Mouse (Mus musculus) liver, postnatal 0 days (tissue): ENCODE results near the gene H2-Q6. TPM values are rescaled to one million over a fixed set of nuclear protein-coding genes. Genes with fewer than 3 reads are reported as not detected.
A peak's percentile ranks its signal among the peaks of the same experiment; 100 is the strongest.
"Not testable (repeated sequence)": the region's sequence is repeated elsewhere in the genome, so short reads cannot be mapped to it uniquely, and the experiment has no call there.

Experiments used
- ATAC-seq: fragments of 200-750 bp; cut with Nextera tagmentation; 2 replicates; pipeline ENCODE4 v1.8.0; 2017; ENCODE audit warnings: mild to moderate bottlenecking, moderate library complexity
- DNase-seq: peaks from one replicate; pipeline ENCODE4 v3.0.0-alpha.2; 2016
- H3K27ac ChIP-seq: fragments of 300-500 bp; sonication (generic); 2 replicates; pipeline ENCODE4 v1.5.1; 2014; ENCODE audit warnings: antibody characterized with exemption, moderate library complexity, mild to moderate bottlenecking, low read depth
- H3K27me3 ChIP-seq: fragments of 300-500 bp; sonication (generic); 2 replicates; pipeline ENCODE4 v1.6.1; 2014; ENCODE audit warnings: low read length, control low read depth, mixed read lengths; ENCODE audit not compliant: insufficient read depth
- H3K36me3 ChIP-seq: fragments of 300-500 bp; sonication (generic); replicated peaks from 2 replicates; pipeline ENCODE4 v1.6.1; 2014; ENCODE audit warnings: mild to moderate bottlenecking, control low read depth, low read length, moderate library complexity, mixed read lengths; ENCODE audit not compliant: insufficient read depth
- H3K4me1 ChIP-seq: fragments of 300-500 bp; sonication (generic); 2 replicates; pipeline ENCODE4 v1.6.1; 2014; ENCODE audit warnings: antibody characterized with exemption, mild to moderate bottlenecking, control low read depth; ENCODE audit not compliant: insufficient read depth
- H3K4me2 ChIP-seq: fragments of 300-500 bp; sonication (generic); 2 replicates; pipeline ENCODE4 v1.6.1; 2014; ENCODE audit warnings: low read depth, mild to moderate bottlenecking, low read length, moderate library complexity, mixed read lengths
- H3K4me3 ChIP-seq: fragments of 300-500 bp; sonication (generic); 2 replicates; pipeline ENCODE4 v1.5.1; 2014; ENCODE audit warnings: low read depth, low read length
- H3K9ac ChIP-seq: fragments of 300-500 bp; sonication (generic); replicated peaks from 2 replicates; pipeline ENCODE4 v1.6.1; 2014; ENCODE audit warnings: mild to moderate bottlenecking, moderate library complexity
- H3K9me3 ChIP-seq: fragments of 300-500 bp; sonication (generic); 2 replicates; pipeline ENCODE4 v1.6.1; 2016; ENCODE audit warnings: mild to moderate bottlenecking, control low read depth, low read length, mixed read lengths
- CTCF ChIP-seq: sonication (generic); IDR thresholded peaks from 2 replicates; pipeline ENCODE4 v1.5.1; 2016; ENCODE audit warnings: antibody characterized with exemption, low read depth
- WGBS: fragments of 180-500 bp; shearing (Covaris S2); extraction: QIAGEN DNeasy Blood & Tissue Kit; methylation state at CpG from one replicate; pipeline ENCODE4 v1.1.7; 2014; ENCODE audit not compliant: insufficient replicate concordance; 5-methylcytosine and 5-hydroxymethylcytosine counted together
- polyA plus RNA-seq: library from polyadenylated mRNA; unstranded; fragments of >200 nt; fragmentation: Nextera tagmentation; extraction: Ambion mirVana; gene quantifications from 2 replicates; pipeline ENCODE4 v1.2.1, GENCODE M21; 2015

Gene H2-Q6
- polyA plus RNA-seq, 1 experiment from 2014 or later = 3.7 TPM

- not testable (repeated sequence) for ATAC-seq
Measured at GRCm38 (mm10) chr17:35439925-35440645, 15.4 kb downstream of the H2-Q6 start.

GRCm38 (mm10) chr17:35442376-35442775 is 17.7 kb downstream of the H2-Q6 start:
- not testable (repeated sequence) for H3K4me3 ChIP-seq
- peaks cover 12% of the 10 kb centered on the region for H3K27me3 ChIP-seq

More at GRCm38 (mm10) chr17:35439925-35440645, 15.4 kb downstream of the H2-Q6 start:
- H3K4me3 ChIP-seq, H3K9me3 ChIP-seq, H3K27ac ChIP-seq, H3K4me2 ChIP-seq, H3K4me1 ChIP-seq, DNase-seq, H3K36me3 ChIP-seq, H3K9ac ChIP-seq: not testable (repeated sequence)
- 45% methylated on average over 25 of the region's 27 CpGs for WGBS
- peaks cover 12% of the 10 kb centered on the region for H3K27me3 ChIP-seq

GRCm38 (mm10) chr17:35444510-35444909 is 19.9 kb downstream of the H2-Q6 start:
- H3K4me3 ChIP-seq, H3K9ac ChIP-seq, H3K4me1 ChIP-seq, H3K36me3 ChIP-seq, DNase-seq, ATAC-seq, H3K27ac ChIP-seq, H3K9me3 ChIP-seq, H3K27me3 ChIP-seq, H3K4me2 ChIP-seq: not testable (repeated sequence)
- WGBS = 79% methylated on average over 2 of the region's 2 CpGs

More at GRCm38 (mm10) chr17:35442376-35442775, 17.7 kb downstream of the H2-Q6 start:
- H3K9ac ChIP-seq, H3K4me1 ChIP-seq, H3K4me2 ChIP-seq, H3K36me3 ChIP-seq, H3K27ac ChIP-seq, H3K9me3 ChIP-seq, DNase-seq, ATAC-seq: not testable (repeated sequence)
- WGBS = 67% methylated on average over 2 of the region's 2 CpGs

GRCm38 (mm10) chr17:35458247-35458646 is 33.6 kb downstream of the H2-Q6 start:
- WGBS = no CpG with 5 or more reads among the region's 1 CpGs
- not testable (repeated sequence) for H3K4me1 ChIP-seq, H3K9ac ChIP-seq, DNase-seq, H3K9me3 ChIP-seq, H3K27me3 ChIP-seq, H3K27ac ChIP-seq, H3K36me3 ChIP-seq, H3K4me3 ChIP-seq, ATAC-seq, H3K4me2 ChIP-seq

- H3K9ac ChIP-seq, H3K27ac ChIP-seq, H3K36me3 ChIP-seq, DNase-seq, H3K9me3 ChIP-seq, H3K4me3 ChIP-seq, ATAC-seq, H3K4me2 ChIP-seq, H3K27me3 ChIP-seq, H3K4me1 ChIP-seq: not testable (repeated sequence)
- WGBS = 18% methylated on average over 2 of the region's 9 CpGs
Measured at GRCm38 (mm10) chr17:35460513-35461341, 36.1 kb downstream of the H2-Q6 start.

GRCm38 (mm10) chr17:35465651-35466050 is 41.0 kb downstream of the H2-Q6 start:
- not testable (repeated sequence) for ATAC-seq, H3K9ac ChIP-seq, H3K4me1 ChIP-seq, H3K27ac ChIP-seq, H3K9me3 ChIP-seq, H3K4me2 ChIP-seq, H3K4me3 ChIP-seq, H3K36me3 ChIP-seq
- WGBS = 5% methylated on average over 8 of the region's 8 CpGs
- H3K27me3 ChIP-seq = peaks cover 16% of the 10 kb centered on the region
- peak; percentile 84 for TF ChIP-seq CTCF
- peak; percentile 70 for DNase-seq

- H3K4me2 ChIP-seq, H3K9me3 ChIP-seq, H3K4me3 ChIP-seq, ATAC-seq, H3K36me3 ChIP-seq, H3K4me1 ChIP-seq, H3K27ac ChIP-seq, H3K9ac ChIP-seq, DNase-seq: not testable (repeated sequence)
- 45% methylated on average over 3 of the region's 3 CpGs for WGBS
- H3K27me3 ChIP-seq = peaks cover 19% of the 10 kb centered on the region
Measured at GRCm38 (mm10) chr17:35468936-35469335, 44.3 kb downstream of the H2-Q6 start.
